Mouse (Mus musculus) liver, embryonic 11.5 days (tissue): Measurements from ENCODE around the gene Dpp4. TPM values are rescaled to one million over a fixed set of nuclear protein-coding genes. Genes with fewer than 3 reads are reported as not detected.

Experiments used
- ATAC-seq: fragments of 200-750 bp; cut with Nextera tagmentation; replicated peaks from 2 replicates; pipeline ENCODE4 v1.8.0; 2017; ENCODE audit warnings: moderate number of reproducible peaks, mild to moderate bottlenecking, moderate TSS enrichment, moderate library complexity; ENCODE audit not compliant: low FRiP score
- DNase-seq: peaks from one replicate; pipeline ENCODE4 v3.0.0-alpha.2; 2017; ENCODE audit warnings: low spot score
- H3K27ac ChIP-seq: fragments of 300-500 bp; sonication (generic); 2 replicates; pipeline ENCODE4 v1.5.1; 2014; ENCODE audit warnings: mild to moderate bottlenecking, low read depth, low read length, control low read depth
- H3K27me3 ChIP-seq: fragments of 300-500 bp; sonication (generic); replicated peaks from 2 replicates; pipeline ENCODE4 v1.6.1; 2014; ENCODE audit warnings: low read length, mixed read lengths; ENCODE audit not compliant: control insufficient read depth, insufficient read depth
- H3K36me3 ChIP-seq: fragments of 300-500 bp; sonication (generic); 2 replicates; pipeline ENCODE4 v1.6.1; 2014; ENCODE audit warnings: mild to moderate bottlenecking, low read length, moderate library complexity, mixed read lengths; ENCODE audit not compliant: control insufficient read depth, insufficient read depth
- H3K4me1 ChIP-seq: fragments of 300-500 bp; sonication (generic); replicated peaks from 2 replicates; pipeline ENCODE4 v1.6.1; 2014; ENCODE audit warnings: low read length, mixed read lengths; ENCODE audit not compliant: control insufficient read depth, insufficient read depth
- H3K4me2 ChIP-seq: fragments of 300-500 bp; sonication (generic); 2 replicates; pipeline ENCODE4 v1.6.1; 2014; ENCODE audit warnings: mild to moderate bottlenecking, control low read depth, moderate library complexity
- H3K4me3 ChIP-seq: fragments of 300-500 bp; sonication (generic); 2 replicates; pipeline ENCODE4 v1.5.1; 2014; ENCODE audit warnings: low read depth, low read length, control low read depth
- H3K9ac ChIP-seq: fragments of 300-500 bp; sonication (generic); 2 replicates; pipeline ENCODE4 v1.6.1; 2014; ENCODE audit warnings: low read depth, low read length, control low read depth
- H3K9me3 ChIP-seq: fragments of 300-500 bp; sonication (generic); 2 replicates; pipeline ENCODE4 v1.6.1; 2016; ENCODE audit warnings: low read length, inconsistent platforms, mixed read lengths; ENCODE audit not compliant: control insufficient read depth
- WGBS: fragments of 180-500 bp; shearing (Covaris S2); extraction: QIAGEN DNeasy Blood & Tissue Kit; methylation state at CpG from one replicate; pipeline ENCODE4 v1.1.7; 2014; 5-methylcytosine and 5-hydroxymethylcytosine counted together
- polyA plus RNA-seq: library from polyadenylated mRNA; unstranded; fragments of >200 nt; fragmentation: Nextera tagmentation; extraction: Ambion mirVana; gene quantifications from 2 replicates; pipeline ENCODE4 v1.2.1, GENCODE M21; 2014

Gene Dpp4
- polyA plus RNA-seq, 1 experiment from 2014 or later = 6.2 TPM

DNA sequence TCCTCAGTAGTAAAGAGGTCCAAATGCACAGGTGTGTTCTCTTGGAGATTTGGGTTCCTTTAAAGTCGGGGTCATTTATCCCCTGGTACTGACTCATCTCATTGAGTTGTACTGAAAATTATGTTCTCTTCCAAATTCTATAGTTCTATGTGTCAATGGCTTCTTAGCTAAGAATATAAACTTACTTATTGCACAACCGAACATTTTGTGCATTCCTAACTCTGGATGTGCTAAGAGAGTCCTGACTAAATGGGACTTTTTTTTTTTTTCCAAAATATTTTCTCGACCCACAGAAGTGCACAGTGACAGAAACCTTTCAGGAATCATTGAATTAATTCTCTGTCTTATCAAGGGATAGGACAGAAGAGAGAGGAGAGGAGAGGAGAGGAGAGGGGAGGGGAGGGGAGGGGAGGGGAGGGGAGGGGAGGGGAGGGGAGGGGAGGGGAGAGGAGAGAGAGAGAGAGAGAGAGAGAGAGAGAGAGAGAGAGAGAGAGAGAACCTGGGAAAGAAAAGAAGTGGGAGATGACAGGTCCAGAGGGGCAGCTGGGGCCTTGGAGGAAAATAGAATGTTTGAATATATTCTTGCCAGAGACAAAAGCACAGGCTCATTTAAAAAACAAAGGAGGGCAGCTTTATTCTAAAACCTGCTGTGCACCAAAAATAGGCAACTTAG, 70.8 kb downstream of the Dpp4 start:
- no peaks in the 10 kb centered on the region for H3K27me3 ChIP-seq
- no peak overlapping the region for H3K4me2 ChIP-seq
- H3K27ac ChIP-seq = no peak overlapping the region
- no peaks in the 10 kb centered on the region for H3K4me1 ChIP-seq
- no peak for DNase-seq
- H3K36me3 ChIP-seq = no peaks in the 10 kb centered on the region
- no peak overlapping the region for H3K4me3 ChIP-seq
- no peak for ATAC-seq
- no peak overlapping the region for H3K9ac ChIP-seq
- H3K9me3 ChIP-seq = no peaks in the 10 kb centered on the region
- 68% methylated on average over 3 of the region's 3 CpGs for WGBS

DNA sequence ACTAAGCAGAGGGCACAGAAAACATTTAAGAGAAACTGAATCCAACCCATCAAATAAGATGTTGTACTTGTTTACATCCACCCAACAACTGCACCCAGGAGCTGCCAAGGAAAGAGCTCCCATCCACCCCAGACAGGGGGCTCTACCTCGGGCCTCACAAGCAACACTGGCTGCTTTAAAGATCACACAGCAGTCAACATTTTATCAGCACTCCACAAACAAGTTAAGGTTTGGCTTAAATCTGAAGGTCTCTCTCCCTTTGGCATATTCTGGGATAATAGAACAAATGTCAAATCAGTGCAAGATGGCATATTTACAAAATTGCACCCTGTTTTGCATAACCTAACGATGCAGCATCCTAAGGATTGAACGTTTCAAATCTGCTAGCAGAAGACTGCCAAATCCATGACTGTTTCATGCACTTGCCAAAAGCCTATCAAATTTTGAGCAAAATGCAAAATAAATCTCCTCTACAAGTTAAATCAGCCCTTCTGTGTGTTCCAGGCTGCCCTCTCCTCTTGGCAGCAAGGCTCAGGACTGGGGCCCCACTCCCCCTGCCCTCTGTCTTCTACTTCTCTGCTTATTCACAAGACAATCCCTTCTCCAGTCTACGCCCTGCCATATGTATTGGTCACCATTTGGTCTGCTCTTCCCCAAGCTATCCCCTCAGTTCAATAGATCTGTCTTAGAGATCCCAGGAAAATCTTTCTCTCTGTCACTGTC, 72.6 kb downstream of the Dpp4 start:
- no peak for DNase-seq
- no peaks in the 10 kb centered on the region for H3K9me3 ChIP-seq
- no peak overlapping the region for H3K9ac ChIP-seq
- 72% methylated on average over 4 of the region's 4 CpGs for WGBS
- no peak overlapping the region for H3K27ac ChIP-seq
- ATAC-seq = no peak
- no peaks in the 10 kb centered on the region for H3K27me3 ChIP-seq
- H3K4me2 ChIP-seq = no peak overlapping the region
- H3K4me1 ChIP-seq = no peaks in the 10 kb centered on the region
- H3K4me3 ChIP-seq = no peak overlapping the region
- H3K36me3 ChIP-seq = no peaks in the 10 kb centered on the region

DNA sequence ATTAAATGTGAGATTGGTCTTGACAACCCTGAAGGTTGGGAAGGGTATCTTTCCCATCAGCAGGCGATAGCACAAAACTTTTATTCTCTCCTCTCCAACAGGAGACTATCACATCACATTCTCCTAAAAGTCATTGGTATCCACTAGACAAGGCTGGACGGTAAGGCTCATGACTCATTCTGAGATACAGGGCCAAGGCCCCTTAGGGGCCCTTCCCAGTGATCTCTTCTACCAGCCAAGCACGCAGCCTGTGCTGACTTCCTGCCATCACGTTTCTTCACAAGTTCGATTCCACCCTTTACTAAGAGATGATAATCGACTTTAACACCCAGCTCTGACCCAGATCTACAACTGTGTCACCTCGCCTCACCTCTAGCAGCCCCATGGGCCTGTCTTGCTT, 74.9 kb downstream of the Dpp4 start:
- H3K4me2 ChIP-seq = no peak overlapping the region

GRCm38 (mm10) chr2:62334397-62335243, 77.4 kb downstream of the Dpp4 start:
- H3K27me3 ChIP-seq = no peaks in the 10 kb centered on the region
- no peak for ATAC-seq
- H3K9me3 ChIP-seq = no peaks in the 10 kb centered on the region
- no peak overlapping the region for H3K4me3 ChIP-seq
- no peaks in the 10 kb centered on the region for H3K36me3 ChIP-seq
- H3K27ac ChIP-seq = no peak overlapping the region
- WGBS = 90% methylated on average over 4 of the region's 4 CpGs
- DNase-seq = no peak
- H3K9ac ChIP-seq = no peak overlapping the region
- no peaks in the 10 kb centered on the region for H3K4me1 ChIP-seq
- no peak overlapping the region for H3K4me2 ChIP-seq

More for the DNA sequence above, 74.9 kb downstream of the Dpp4 start:
- Histone ChIP-seq H3K9ac (no peak overlapping the region), H3K9me3 (no peaks in the 10 kb centered on the region), H3K4me3 (no peak overlapping the region), H3K27ac (no peak overlapping the region), H3K36me3 (no peaks in the 10 kb centered on the region), H3K4me1 (no peaks in the 10 kb centered on the region), H3K27me3 (no peaks in the 10 kb centered on the region)
- no peak for ATAC-seq
- WGBS = 74% methylated on average over 7 of the region's 7 CpGs
- no peak for DNase-seq

DNA sequence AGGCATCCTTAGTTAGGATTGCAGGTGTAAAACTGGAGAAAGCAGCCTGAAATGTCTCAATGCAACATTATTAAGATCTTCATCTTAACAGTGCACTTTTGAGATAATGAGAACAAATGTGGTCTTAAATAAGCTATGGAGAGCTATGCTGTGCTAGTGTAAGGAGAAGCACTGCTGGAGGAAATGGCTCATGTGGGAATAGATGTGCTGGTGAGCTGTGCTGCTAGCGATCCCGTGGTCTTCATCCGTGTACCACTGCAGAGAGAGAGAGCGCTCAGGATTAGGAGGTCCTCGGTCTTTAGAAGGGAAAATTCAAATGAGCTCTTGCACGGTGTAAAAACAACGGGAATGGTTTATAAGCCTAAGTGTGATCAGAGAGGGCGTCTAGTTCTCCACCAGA, 79.6 kb downstream of the Dpp4 start:
- Histone ChIP-seq H3K9ac (no peak overlapping the region), H3K9me3 (no peaks in the 10 kb centered on the region), H3K4me1 (no peaks in the 10 kb centered on the region), H3K27ac (no peak overlapping the region), H3K4me2 (no peak overlapping the region), H3K27me3 (no peaks in the 10 kb centered on the region), H3K36me3 (no peaks in the 10 kb centered on the region), H3K4me3 (no peak overlapping the region)
- ATAC-seq (no peak), DNase-seq (no peak)
- 87% methylated on average over 8 of the region's 8 CpGs for WGBS

GRCm38 (mm10) chr2:62331913-62332312, 80.1 kb downstream of the Dpp4 start:
- Histone ChIP-seq H3K4me1 (no peaks in the 10 kb centered on the region), H3K9ac (no peak overlapping the region), H3K4me2 (no peak overlapping the region), H3K27me3 (no peaks in the 10 kb centered on the region), H3K4me3 (no peak overlapping the region), H3K9me3 (no peaks in the 10 kb centered on the region), H3K36me3 (no peaks in the 10 kb centered on the region), H3K27ac (no peak overlapping the region)
- DNase-seq (no peak), ATAC-seq (no peak)
- 66% methylated on average over 4 of the region's 4 CpGs for WGBS

DNA sequence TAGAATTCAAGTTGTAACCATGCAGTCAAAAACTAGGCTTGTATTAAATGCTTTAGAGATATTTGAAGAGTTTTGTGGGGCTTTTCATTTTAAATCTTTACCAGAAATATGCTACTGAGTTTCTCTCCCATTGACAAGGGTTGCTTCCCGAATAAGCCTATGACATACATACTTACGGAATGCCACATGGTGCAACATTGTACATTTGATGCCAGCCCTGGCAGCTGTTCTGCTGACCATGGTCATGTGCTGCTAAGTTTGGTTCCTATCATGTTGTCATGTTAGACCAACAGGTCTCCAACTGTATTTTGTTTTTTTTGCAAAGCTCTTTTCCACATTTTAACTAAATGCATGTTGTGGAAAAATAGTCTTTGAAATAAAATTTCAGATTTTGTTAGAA, 86.6 kb downstream of the Dpp4 start:
- WGBS = 91% methylated on average over 2 of the region's 2 CpGs
- Histone ChIP-seq H3K4me2 (no peak overlapping the region), H3K9ac (no peak overlapping the region), H3K4me1 (no peaks in the 10 kb centered on the region), H3K27ac (no peak overlapping the region), H3K27me3 (no peaks in the 10 kb centered on the region), H3K9me3 (no peaks in the 10 kb centered on the region), H3K36me3 (no peaks in the 10 kb centered on the region), H3K4me3 (no peak overlapping the region)
- no peak for DNase-seq
- no peak for ATAC-seq

GRCm38 (mm10) chr2:62323078-62323637, 88.9 kb downstream of the Dpp4 start:
- Histone ChIP-seq H3K4me2 (no peak overlapping the region), H3K27me3 (no peaks in the 10 kb centered on the region), H3K36me3 (no peaks in the 10 kb centered on the region), H3K4me1 (no peaks in the 10 kb centered on the region), H3K4me3 (no peak overlapping the region), H3K9ac (no peak overlapping the region), H3K27ac (no peak overlapping the region), H3K9me3 (no peaks in the 10 kb centered on the region)
- 82% methylated on average over 9 of the region's 9 CpGs for WGBS
- DNase-seq (no peak), ATAC-seq (no peak)
